Mouse (Mus musculus): ENCODE results near the gene Ipo5.

The Ipo5 gene

DNA sequence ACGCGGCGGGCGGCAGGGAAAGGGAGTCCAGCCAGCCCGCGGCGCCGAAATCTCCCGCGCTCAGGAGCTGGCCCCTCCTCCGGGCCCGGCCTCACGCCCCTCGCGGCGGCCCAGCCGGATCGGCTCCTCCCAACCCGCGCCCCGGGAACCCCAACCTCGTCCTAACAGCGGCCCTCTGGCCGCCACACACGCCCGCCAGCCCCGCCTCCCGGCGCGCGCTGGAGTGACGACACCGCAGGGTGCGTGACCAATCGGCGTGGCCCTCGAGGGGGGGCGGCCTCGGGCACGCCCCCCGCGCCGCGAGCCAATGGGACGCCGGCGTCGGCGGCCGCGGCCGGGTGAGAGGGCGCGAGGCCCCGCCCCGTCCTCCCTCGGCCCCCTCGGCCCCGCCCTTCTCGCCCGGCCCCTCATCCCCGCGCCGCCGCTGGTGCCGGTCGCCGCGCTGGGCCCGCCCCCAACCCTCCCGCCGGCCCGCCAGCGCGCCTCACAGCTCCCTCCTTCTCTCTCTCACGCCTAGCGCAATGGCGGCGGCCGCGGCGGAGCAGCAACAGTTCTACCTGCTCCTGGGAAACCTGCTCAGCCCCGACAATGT is at the start of gene Ipo5:
Gene Ipo5, plus strand, starts transcription at position 492 of the 592 bp plus-strand sequence.
- peak; percentile 92 to 94 for DNase-seq

DNA sequence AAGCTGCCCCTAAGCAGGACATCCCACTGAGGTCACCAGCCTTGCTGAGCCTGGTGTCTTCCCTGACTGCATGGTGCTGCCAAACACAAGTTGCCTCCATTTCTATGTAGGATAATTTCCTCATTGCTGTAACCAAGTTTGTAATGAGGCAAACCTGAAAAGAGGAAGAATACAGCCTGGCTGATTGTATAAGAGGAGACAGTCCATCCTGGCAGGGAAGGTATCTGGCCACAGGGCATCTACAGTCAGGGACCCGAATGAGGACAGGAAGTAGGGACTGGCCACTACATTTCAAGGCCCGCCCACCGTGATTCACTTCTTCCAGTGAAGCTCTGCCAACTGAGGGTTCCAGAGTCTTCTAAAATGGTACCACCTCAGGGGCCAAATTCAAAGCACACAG is 47.8 kb upstream of the Ipo5 start:
- no peak for DNase-seq

DNA sequence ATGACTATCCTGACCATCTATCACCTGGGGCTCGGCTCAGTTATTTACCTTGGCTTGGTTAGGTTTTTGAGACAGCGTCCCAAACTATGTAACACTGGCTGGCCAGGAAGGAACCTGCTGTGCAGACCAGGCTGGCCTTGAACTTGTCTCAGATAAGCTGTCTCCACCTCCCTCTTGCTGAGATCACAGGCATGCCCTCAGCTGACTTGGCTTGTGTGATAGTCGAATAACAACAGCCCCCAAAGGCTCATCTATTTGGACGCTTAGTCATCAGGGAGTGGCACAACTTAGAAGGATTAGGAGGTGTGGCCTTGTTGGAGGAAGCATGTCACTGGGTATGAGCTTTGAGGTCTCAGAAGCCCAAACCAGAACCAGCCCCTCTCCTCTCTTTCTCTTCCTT is 46.1 kb upstream of the Ipo5 start:
- no peak for DNase-seq

DNA sequence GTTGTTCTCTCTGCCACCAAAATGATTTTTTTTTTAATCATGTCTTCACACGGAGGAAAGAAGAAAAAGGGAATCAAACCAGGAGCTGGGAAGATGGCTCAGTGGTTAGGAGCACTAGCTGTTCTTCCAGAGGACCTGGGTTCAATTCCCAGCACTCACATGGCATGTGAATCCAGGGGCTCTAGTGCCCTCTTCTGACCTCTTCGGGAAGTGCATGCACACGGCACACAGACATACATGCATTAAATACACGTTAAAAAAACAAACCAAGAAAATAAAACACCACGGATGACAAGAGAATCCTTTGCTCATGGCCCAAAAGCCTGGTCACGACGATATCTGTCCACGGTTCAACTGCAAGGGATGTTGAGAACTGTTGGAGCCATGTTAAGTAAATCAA is 44.5 kb upstream of the Ipo5 start:
- no peak for DNase-seq

DNA sequence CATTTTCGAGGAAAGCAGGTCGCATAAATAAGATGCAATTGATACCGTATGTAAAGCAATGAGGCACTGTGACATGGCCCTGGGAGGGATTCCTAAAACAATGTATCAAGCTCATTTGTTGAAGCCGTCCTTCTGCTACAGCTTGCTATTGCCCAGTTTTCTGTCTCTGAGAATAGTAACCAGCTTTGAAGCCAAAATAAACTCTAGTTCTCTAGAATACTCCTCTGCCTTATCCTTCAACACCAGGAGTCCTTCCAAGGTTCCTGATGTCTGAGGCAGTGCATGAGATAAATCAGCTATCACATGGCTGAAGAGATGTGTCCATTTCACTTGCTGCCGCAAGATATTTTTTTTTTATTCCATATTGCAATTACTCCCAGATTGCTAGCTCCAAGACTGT is 43.9 kb upstream of the Ipo5 start:
- DNase-seq, result no peak

- no peak for DNase-seq
These were observed 42.5 kb upstream of the Ipo5 start for GRCm38 (mm10) chr14:120868494-120868893.

DNA sequence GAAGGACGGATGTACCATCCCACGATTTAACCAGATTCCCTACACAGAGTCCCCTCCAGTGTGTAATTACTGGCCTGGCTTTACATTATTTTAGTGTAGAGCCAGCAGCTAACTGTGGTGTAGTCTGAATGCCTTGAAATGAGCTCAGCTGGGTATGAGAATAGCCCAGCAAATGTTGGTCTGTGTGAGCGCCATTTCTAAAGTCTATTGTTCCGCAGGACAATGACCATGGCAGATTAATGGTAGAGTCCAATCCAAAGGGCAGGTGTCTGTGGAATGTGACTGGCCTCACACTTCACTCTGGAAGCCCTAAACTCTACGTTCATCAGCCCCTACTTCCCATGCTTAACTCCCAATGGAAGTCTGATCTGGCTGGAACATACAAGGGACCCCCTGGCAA is 40.3 kb upstream of the Ipo5 start:
- no peak for DNase-seq

- DNase-seq, result no peak
These were observed 36.6 kb upstream of the Ipo5 start for GRCm38 (mm10) chr14:120874397-120874796.

GRCm38 (mm10) chr14:120875144-120875543 is 35.9 kb upstream of the Ipo5 start:
- no peak for DNase-seq

DNA sequence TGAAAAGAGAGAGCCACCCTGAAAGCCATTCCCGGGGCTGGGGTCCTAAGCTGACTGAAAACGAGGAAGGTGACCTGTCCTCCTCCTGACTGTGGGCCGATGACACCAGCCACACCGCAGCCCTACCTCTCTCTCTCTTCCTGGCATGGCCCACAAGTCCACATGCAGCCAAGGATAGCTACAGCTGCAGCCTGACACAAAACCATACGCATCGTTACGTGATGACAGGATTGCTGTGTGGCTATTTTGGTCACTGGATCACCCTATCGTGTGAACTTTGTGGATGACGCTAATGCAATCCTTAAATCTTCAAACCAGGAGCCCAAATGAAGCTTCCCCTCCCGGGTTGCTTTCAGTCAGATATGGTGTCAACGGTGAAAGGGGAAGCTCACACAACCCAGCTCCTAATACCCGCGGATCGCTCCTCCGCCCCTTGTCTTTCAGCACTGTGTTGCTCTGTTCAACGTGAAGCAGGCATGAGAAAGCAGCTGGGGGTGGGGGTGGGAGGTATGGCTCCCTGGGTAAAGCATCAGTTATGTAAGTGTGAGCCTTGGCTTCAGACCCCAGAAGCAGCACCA is 35.1 kb upstream of the Ipo5 start:
- no peak for DNase-seq

DNA sequence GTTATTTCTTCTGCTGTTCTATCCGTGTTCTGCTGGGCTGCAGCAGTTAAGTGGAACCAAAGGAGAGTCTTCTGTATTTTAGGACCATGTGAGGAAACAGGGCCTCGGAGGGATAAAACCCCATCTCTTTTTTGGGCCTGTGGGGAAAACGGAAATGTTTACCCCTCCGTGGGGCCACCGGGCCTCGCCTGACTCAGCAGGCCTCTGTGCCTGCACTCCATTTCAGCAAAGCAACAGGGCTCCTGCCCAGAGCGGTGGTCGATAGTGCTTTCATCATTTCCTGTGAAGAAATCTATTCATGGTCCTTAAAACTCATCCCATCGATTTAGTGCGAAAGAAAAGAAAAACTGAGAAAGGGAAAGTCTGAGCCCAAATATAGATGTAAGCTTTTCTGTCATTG is 33.9 kb upstream of the Ipo5 start:
- no peak for DNase-seq

GRCm38 (mm10) chr14:120879026-120879425 is 32.0 kb upstream of the Ipo5 start:
- no peak for DNase-seq

DNA sequence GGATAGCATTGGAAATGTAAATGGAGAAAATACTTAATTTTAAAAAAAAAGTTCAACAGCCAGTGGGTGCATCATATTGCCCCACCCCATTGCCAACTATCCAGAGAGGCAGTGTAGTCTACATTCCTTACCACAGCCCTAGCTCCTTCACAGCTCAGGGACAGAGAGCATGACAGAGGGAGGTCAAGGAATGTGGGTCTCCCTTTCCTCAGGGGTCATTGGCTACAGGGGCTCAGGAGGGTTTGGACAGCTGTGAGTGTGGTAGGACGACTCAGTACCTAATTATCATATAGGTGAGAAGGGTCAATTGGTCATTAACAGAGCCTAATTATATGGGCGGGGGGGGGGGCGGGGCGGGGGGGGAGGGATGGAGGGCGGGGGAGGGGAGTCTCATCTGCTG is 30.4 kb upstream of the Ipo5 start:
- DNase-seq, result no peak

DNA sequence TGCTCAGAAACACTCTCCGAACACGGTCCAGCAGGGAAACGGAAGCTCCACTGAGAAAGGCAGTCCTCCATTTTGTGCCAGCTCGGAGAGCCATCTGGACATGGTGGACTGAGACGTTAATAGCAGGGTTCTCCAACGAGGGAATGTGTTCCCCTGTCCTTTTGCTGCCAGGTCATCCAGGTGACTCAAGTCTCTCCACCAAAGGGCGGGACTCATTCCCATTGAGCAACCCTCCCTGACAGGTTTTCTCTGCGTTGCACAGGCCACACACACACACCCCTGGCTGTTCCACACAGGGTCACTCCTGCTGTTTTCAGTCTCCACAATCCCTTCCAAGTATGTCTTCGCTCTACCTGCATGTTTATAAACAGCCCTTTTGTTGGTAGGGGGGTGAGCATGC is 30.0 kb upstream of the Ipo5 start:
- no peak for DNase-seq

GRCm38 (mm10) chr14:120888681-120889080 is 22.3 kb upstream of the Ipo5 start:
- no peak for DNase-seq

DNA sequence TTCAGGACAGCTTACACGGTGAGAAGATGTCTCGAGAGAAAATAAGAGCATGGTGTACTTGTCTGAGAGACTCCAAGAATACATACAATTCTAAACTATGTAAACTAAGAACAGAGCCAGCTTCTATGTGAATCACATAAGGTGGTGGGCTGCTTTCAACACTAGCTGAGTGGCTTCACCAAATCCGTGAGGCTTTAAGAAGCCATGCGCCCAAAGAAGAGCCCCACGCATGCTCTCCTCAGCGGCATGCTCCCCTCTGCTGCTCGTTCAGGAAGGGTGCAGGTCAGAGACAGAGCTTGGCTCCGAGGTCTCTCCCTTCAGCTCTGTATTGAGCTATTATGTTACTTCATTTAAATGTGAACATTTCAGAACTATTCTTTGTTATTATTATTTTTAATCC is 18.7 kb upstream of the Ipo5 start:
- no peak for DNase-seq

DNA sequence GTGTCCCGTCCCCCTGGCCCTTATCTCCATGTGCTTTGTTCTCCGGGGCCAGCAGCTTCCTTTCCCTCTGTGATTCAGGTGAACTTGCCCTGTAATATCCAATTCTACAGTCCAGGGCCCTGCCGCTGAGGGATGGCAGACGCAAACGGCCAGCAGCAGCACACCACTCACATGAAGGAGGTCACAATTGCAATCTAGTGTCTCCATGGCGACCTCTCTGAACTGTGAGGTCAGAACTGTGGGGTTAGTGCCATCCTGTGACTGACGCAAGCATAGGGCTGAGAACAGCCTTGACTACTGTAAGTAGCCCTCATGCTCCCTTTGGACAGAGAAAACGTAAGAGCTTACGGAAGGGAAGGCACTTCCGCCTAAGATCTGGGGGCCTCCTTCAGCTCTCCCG is 14.4 kb upstream of the Ipo5 start:
- no peak for DNase-seq

DNA sequence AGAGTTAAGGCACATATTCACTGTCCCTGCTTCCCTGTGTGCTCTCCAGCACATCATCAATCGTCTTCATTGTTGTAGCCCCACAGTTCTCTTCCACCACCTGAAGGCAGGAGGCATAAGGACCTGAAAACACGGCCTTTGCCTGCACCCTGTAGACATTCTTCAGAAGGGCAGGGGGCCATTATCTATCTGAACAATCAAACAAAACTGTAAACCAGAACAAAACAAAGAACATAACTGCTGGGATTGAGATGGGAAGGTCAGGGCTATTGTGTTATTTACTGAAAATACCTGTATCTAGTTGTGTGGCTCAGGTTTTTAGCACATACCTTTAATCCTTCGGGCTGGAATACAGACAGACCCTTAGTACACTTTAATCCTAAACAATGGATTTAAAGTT is 12.1 kb upstream of the Ipo5 start:
- DNase-seq, result no peak

GRCm38 (mm10) chr14:120909396-120909795 is 1.6 kb upstream of the Ipo5 start:
- no peak for DNase-seq

GRCm38 (mm10) chr14:120910320-120910719 is 704 bp upstream of the Ipo5 start:
- no peak for DNase-seq

DNA sequence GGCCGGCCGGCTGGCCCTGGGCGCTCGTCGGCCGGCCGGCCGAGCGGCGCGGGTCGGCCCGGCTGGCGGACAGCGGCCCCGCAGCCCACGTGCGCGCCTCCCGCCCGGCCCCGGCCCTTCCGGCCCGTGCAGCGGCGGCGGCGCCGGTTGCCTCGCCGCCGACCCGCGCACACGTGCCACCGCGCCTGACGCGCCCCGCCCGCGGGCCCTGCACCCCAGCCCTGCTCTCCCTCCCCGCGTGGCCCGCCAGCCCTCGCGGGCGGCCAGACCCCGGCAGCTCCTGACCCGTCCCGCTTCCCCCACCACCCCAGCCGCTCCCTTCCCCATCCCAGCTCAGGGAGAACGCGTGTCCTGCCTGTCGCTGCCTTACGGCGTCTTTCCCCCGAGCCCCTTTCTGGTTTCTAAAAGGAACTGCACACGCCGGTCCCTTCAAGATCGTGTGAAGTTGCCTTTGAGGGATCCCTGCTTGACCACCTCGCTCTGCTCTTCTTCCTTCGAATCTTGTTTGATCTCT is 421 bp downstream of the Ipo5 start:
- peak; percentile 36 to 42 for DNase-seq

- no peak for DNase-seq
These were observed 1.2 kb downstream of the Ipo5 start for GRCm38 (mm10) chr14:120912090-120912710.

DNA sequence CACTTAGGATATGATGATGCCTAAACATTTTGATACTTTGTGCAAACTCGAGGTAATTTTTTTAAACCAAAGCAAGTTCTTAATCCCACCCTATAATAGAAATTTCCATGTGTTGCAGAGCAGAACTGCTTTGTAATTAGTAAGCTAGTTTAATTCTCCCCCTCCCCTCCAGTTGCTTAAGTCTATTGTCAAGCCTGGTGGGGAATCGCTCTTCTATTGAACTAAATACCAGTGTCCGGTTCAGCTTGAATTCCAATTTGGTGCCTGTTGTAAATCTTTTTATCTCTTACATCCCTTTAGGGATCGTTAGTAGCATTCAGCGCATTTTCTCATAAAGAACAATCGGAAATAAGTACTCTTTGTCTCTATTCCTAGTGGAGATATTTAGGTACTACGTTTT is 1.9 kb downstream of the Ipo5 start:
- no peak for DNase-seq

DNA sequence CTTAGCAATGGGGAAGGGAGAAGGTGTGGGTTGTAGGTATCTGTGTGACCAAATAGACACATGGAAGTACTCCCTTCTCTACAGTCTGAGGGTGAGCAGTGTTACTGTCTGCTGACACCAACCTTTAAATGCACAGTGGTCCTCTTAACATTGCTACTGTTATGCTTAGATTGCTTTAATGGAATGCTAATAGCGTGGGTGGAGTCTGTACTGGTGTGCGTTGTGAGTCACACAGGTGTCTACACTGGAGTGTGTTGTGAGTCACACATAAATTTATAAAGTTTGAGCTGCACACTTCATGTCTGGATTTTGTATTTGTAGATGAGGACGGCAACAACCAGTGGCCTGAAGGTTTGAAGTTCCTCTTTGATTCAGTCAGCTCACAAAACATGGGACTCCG is 10.8 kb downstream of the Ipo5 start:
- DNase-seq, result no peak

DNA sequence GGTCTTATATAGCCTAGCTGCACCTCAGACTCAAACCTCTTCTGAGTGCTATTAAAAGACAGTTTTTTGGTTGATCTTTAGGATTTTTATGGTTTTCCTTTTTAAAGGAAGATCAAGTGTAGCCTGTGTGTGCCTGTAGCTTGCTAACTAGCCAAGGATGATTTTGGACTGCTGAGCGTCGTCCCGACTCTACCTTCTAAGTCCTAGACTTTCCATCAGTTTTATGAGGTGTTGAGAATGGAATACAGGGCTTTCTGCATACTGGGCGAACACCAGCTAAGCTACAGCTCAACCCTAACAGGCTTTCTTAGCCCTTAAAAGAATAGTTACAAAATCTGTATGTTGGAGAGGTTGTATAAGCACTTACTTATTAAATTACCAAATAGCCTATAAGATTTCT is 13.0 kb downstream of the Ipo5 start:
- no peak for DNase-seq
